In genomic region chr6:67535005-67535776, GRCm38 (mm10) we compare ENCODE assay signal across 8 mouse cellular contexts. TPM values are rescaled to one million over a fixed set of nuclear protein-coding genes. Genes with fewer than 3 reads are reported as not detected.
DNase-seq lines count a peak whose midpoint lies in the region; ATAC-seq and TF ChIP-seq lines count a peak whose summit lies in the region.

No protein-coding gene starts in this region.

- peaks cover 28% of the 10 kb centered on the region for H3K4me1 ChIP-seq in embryonic facial prominence, embryonic 10.5 days
- H3K4me1 ChIP-seq in intestine, postnatal 0 days (replicated peaks; ENCODE audit: control insufficient read depth, insufficient read depth, low read length) = no peaks in the 10 kb centered on the region; the same call in 1 of the 2 replicates
- no peaks in the 10 kb centered on the region for H3K4me1 ChIP-seq in lung, postnatal 0 days (ENCODE audit: insufficient read depth, low read depth, low read length)

- no peak for TF ChIP-seq CTCF in intestine, postnatal 0 days (IDR thresholded peaks at IDR 0.05; ENCODE audit: low read depth)
- TF ChIP-seq CTCF in lung, postnatal 0 days (IDR thresholded peaks at IDR 0.05) = 0 out of 2 replicates have a peak, but pooled peaks have one; percentile 5

- H3K4me2 ChIP-seq in intestine, postnatal 0 days (replicated peaks; ENCODE audit: low read depth) = peak overlapping the region; percentile 59
- peak overlapping the region; percentile 59 for H3K4me2 ChIP-seq in lung, postnatal 0 days (replicated peaks; ENCODE audit: low read depth, low read length)

- peak; percentile 14 for DNase-seq in left cerebral cortex, postnatal 4 days
- no peak for DNase-seq in left cerebral cortex, adult 9 months (ENCODE audit: low spot score in 2 of 2)
- DNase-seq in embryonic facial prominence, embryonic 10.5 days (ENCODE audit: low spot score) = peak; percentile 65
- DNase-seq in lung, postnatal 0 days (ENCODE audit: low spot score) = peak; percentile 28
- peak; percentile 57 for DNase-seq in retina, embryonic 14.5 days (ENCODE audit: low spot score)
- DNase-seq in frontal cortex, postnatal 14 days (ENCODE audit: low spot score in 2 of 2) = no peak
- no peak for DNase-seq in right cerebral cortex, postnatal 36 days (ENCODE audit: low spot score in 2 of 2)

- no peaks in the 10 kb centered on the region for H3K36me3 ChIP-seq in embryonic facial prominence, embryonic 10.5 days (replicated peaks)
- no peaks in the 10 kb centered on the region for H3K36me3 ChIP-seq in intestine, postnatal 0 days (ENCODE audit: control insufficient read depth, insufficient read depth)
- no peaks in the 10 kb centered on the region for H3K36me3 ChIP-seq in lung, postnatal 0 days (ENCODE audit: insufficient read depth, low read length)

- H3K27me3 ChIP-seq in embryonic facial prominence, embryonic 10.5 days (replicated peaks; ENCODE audit: low read depth, poor library complexity, severe bottlenecking) = peaks cover 71% of the 10 kb centered on the region
- peaks cover 52% of the 10 kb centered on the region for H3K27me3 ChIP-seq in intestine, postnatal 0 days (replicated peaks; ENCODE audit: control insufficient read depth, insufficient read depth, low read length)
- H3K27me3 ChIP-seq in lung, postnatal 0 days (replicated peaks; ENCODE audit: insufficient read depth, low read length) = peaks cover 6% of the 10 kb centered on the region; the same call in 1 of the 2 replicates

- no peak overlapping the region for H3K9ac ChIP-seq in intestine, postnatal 0 days (ENCODE audit: low read depth, low read length)
- H3K9ac ChIP-seq in lung, postnatal 0 days (replicated peaks; ENCODE audit: low read depth) = peak overlapping the region; percentile 46; the same call in 1 of the 2 replicates

- peak; percentile 45; the same call in 1 of the 2 replicates for ATAC-seq in intestine, postnatal 0 days
- peak; percentile 13 for ATAC-seq in lung, postnatal 0 days

- peak overlapping the region; percentile 59 for H3K4me3 ChIP-seq in embryonic facial prominence, embryonic 10.5 days
- H3K4me3 ChIP-seq in intestine, postnatal 0 days (ENCODE audit: low read depth, low read length) = peak overlapping the region; percentile 26
- peak overlapping the region; percentile 39 for H3K4me3 ChIP-seq in lung, postnatal 0 days (ENCODE audit: low read depth, low read length)

- no peak for TF ChIP-seq EP300 in lung, postnatal 0 days (IDR thresholded peaks at IDR 0.05)

- peak overlapping the region; percentile 10; the same call in 1 of the 2 replicates for H3K27ac ChIP-seq in embryonic facial prominence, embryonic 10.5 days (replicated peaks)
- H3K27ac ChIP-seq in intestine, postnatal 0 days (ENCODE audit: low read depth, low read length) = no peak overlapping the region
- H3K27ac ChIP-seq in lung, postnatal 0 days (ENCODE audit: low read length) = peak overlapping the region; percentile 82

- intact Hi-C loops in left cerebral cortex, postnatal 4 days (cut with DNase I) = no loop called here

- no peaks in the 10 kb centered on the region for H3K9me3 ChIP-seq in embryonic facial prominence, embryonic 10.5 days
- no peaks in the 10 kb centered on the region for H3K9me3 ChIP-seq in intestine, postnatal 0 days (ENCODE audit: control insufficient read depth)
- no peaks in the 10 kb centered on the region for H3K9me3 ChIP-seq in lung, postnatal 0 days (ENCODE audit: low read length)

- WGBS in embryonic facial prominence, embryonic 10.5 days = under 1% methylated on average over 62 of the region's 62 CpGs
- 1% methylated on average over 62 of the region's 62 CpGs for WGBS in intestine, postnatal 0 days
- WGBS in lung, postnatal 0 days = under 1% methylated on average over 61 of the region's 62 CpGs

RNA-seq across cellular contexts. Expression of gene Tacstd2, which starts 0.4 kb away (rescaled TPM):
- total RNA-seq in left cerebral cortex, postnatal 4 days (2021) = under 1 TPM; 0.40 to 0.58 TPM
- polyA plus RNA-seq in embryonic facial prominence, embryonic 10.5 days (2016; fragmentation: Nextera tagmentation; extraction: Ambion mirVana) = 6.7 and 9.8 TPM in 2 replicates
- polyA plus RNA-seq in intestine, postnatal 0 days (2015; fragmentation: Nextera tagmentation; extraction: Ambion mirVana) = 0.10 and 0.17 TPM in 2 replicates
- 89.1 and 101 TPM in 2 replicates for polyA plus RNA-seq in lung, postnatal 0 days (2015; fragmentation: Nextera tagmentation; extraction: Ambion mirVana)

RNA-seq across cellular contexts. Expression of gene Il23r, which starts 43.5 kb away (rescaled TPM):
- total RNA-seq in left cerebral cortex, postnatal 4 days (2021) = not detected
- not detected in 2 replicates for polyA plus RNA-seq in embryonic facial prominence, embryonic 10.5 days (2016; fragmentation: Nextera tagmentation; extraction: Ambion mirVana)
- 0.05 and 0.08 TPM in 2 replicates for polyA plus RNA-seq in intestine, postnatal 0 days (2015; fragmentation: Nextera tagmentation; extraction: Ambion mirVana)
- polyA plus RNA-seq in lung, postnatal 0 days (2015; fragmentation: Nextera tagmentation; extraction: Ambion mirVana) = not detected in 2 replicates

Comparison
In these comparisons a context has a peak if more than half of its experiments do, and no peak if none do; other contexts are left out.
1. DNase-seq: peak in left cerebral cortex, postnatal 4 days (single experiment), embryonic facial prominence, embryonic 10.5 days (single experiment), lung, postnatal 0 days (single experiment) and retina, embryonic 14.5 days (single experiment); none in left cerebral cortex, adult 9 months (0 of 2), frontal cortex, postnatal 14 days (0 of 2) and right cerebral cortex, postnatal 36 days (0 of 2).
2. Peak in every context shown above with its lines, with median percentiles within 50 percentile points of each other: H3K4me3 ChIP-seq.